Mouse (Mus musculus): ENCODE measurements at regions not wholly inside any gene's neighbourhood (a gene's known extent, or its start where the extent isn't known, plus 50 kb on each side); places are given as distances from the start of the nearest gene placed in this dataset.

GRCm38 (mm10) chr15:85647593-85647992 lies 65.3 kb upstream of the Wnt7b start:
- H3K4me1 ChIP-seq (replicated peaks; ENCODE audit: control insufficient read depth, insufficient read depth, low read length) = peaks cover 10% of the 10 kb centered on the region; the same call in 1 of the 2 replicates
- DNase-seq (ENCODE audit: low spot score) = no peak
- H3K27me3 ChIP-seq (ENCODE audit: control insufficient read depth, insufficient read depth, low read length) = peaks cover 60% of the 10 kb centered on the region
- no peak overlapping the region for H3K9ac ChIP-seq (ENCODE audit: low read length)
- 84% methylated on average over 6 of the region's 6 CpGs for WGBS
- H3K4me2 ChIP-seq (ENCODE audit: low read depth, low read length, severe bottlenecking) = no peak overlapping the region
- no peak overlapping the region for H3K27ac ChIP-seq (ENCODE audit: low read depth, low read length)
- no peak for ATAC-seq (replicated peaks; ENCODE audit: low FRiP score)
- H3K36me3 ChIP-seq (ENCODE audit: control insufficient read depth, insufficient read depth, low read length) = no peaks in the 10 kb centered on the region
- no peaks in the 10 kb centered on the region for H3K9me3 ChIP-seq (ENCODE audit: control insufficient read depth, low read length)
- no peak overlapping the region for H3K4me3 ChIP-seq (ENCODE audit: low read depth, low read length)

- DNase-seq (ENCODE audit: low spot score) (no peak), ATAC-seq (replicated peaks; ENCODE audit: low FRiP score) (no peak)
- peaks cover 65% of the 10 kb centered on the region for H3K27me3 ChIP-seq (ENCODE audit: control insufficient read depth, insufficient read depth, low read length)
- no peak overlapping the region for H3K27ac ChIP-seq (ENCODE audit: low read depth, low read length)
- H3K36me3 ChIP-seq (ENCODE audit: control insufficient read depth, insufficient read depth, low read length) = no peaks in the 10 kb centered on the region
- no peaks in the 10 kb centered on the region for H3K9me3 ChIP-seq (ENCODE audit: control insufficient read depth, low read length)
- no peak overlapping the region for H3K9ac ChIP-seq (ENCODE audit: low read length)
- H3K4me3 ChIP-seq (ENCODE audit: low read depth, low read length) = no peak overlapping the region
- 80% methylated on average over 5 of the region's 5 CpGs for WGBS
- H3K4me1 ChIP-seq (replicated peaks; ENCODE audit: control insufficient read depth, insufficient read depth, low read length) = peaks cover 16% of the 10 kb centered on the region; the same call in 1 of the 2 replicates
- no peak overlapping the region for H3K4me2 ChIP-seq (ENCODE audit: low read depth, low read length, severe bottlenecking)
These were observed 68.0 kb upstream of the Wnt7b start for GRCm38 (mm10) chr15:85650241-85650640.

GRCm38 (mm10) chr15:85651718-85652420 lies 69.6 kb upstream of the Wnt7b start:
- Histone ChIP-seq H3K4me1 (replicated peaks; ENCODE audit: control insufficient read depth, insufficient read depth, low read length) (peaks cover 11% of the 10 kb centered on the region; the same call in 1 of the 2 replicates), H3K36me3 (ENCODE audit: control insufficient read depth, insufficient read depth, low read length) (no peaks in the 10 kb centered on the region), H3K27me3 (ENCODE audit: control insufficient read depth, insufficient read depth, low read length) (peaks cover 66% of the 10 kb centered on the region), H3K27ac (ENCODE audit: low read depth, low read length) (no peak overlapping the region), H3K4me2 (ENCODE audit: low read depth, low read length, severe bottlenecking) (no peak overlapping the region), H3K9me3 (ENCODE audit: control insufficient read depth, low read length) (no peaks in the 10 kb centered on the region), H3K4me3 (ENCODE audit: low read depth, low read length) (no peak overlapping the region), H3K9ac (ENCODE audit: low read length) (no peak overlapping the region)
- no peak for ATAC-seq (replicated peaks; ENCODE audit: low FRiP score)
- DNase-seq (ENCODE audit: low spot score) = no peak
- WGBS = 84% methylated on average over 9 of the region's 9 CpGs

GRCm38 (mm10) chr15:85652431-85652830 lies 70.2 kb upstream of the Wnt7b start:
- H3K36me3 ChIP-seq (ENCODE audit: control insufficient read depth, insufficient read depth, low read length) = no peaks in the 10 kb centered on the region
- peaks cover 66% of the 10 kb centered on the region for H3K27me3 ChIP-seq (ENCODE audit: control insufficient read depth, insufficient read depth, low read length)
- H3K27ac ChIP-seq (ENCODE audit: low read depth, low read length) = no peak overlapping the region
- 80% methylated on average over 5 of the region's 5 CpGs for WGBS
- H3K4me2 ChIP-seq (ENCODE audit: low read depth, low read length, severe bottlenecking) = no peak overlapping the region
- H3K4me3 ChIP-seq (ENCODE audit: low read depth, low read length) = no peak overlapping the region
- H3K9me3 ChIP-seq (ENCODE audit: control insufficient read depth, low read length) = no peaks in the 10 kb centered on the region
- peaks cover 11% of the 10 kb centered on the region; the same call in 1 of the 2 replicates for H3K4me1 ChIP-seq (replicated peaks; ENCODE audit: control insufficient read depth, insufficient read depth, low read length)
- DNase-seq (ENCODE audit: low spot score) (no peak), ATAC-seq (replicated peaks; ENCODE audit: low FRiP score) (no peak)
- no peak overlapping the region for H3K9ac ChIP-seq (ENCODE audit: low read length)

GRCm38 (mm10) chr15:85652871-85653337 lies 70.6 kb upstream of the Wnt7b start:
- no peak overlapping the region for H3K27ac ChIP-seq (ENCODE audit: low read depth, low read length)
- no peak overlapping the region for H3K4me2 ChIP-seq (ENCODE audit: low read depth, low read length, severe bottlenecking)
- H3K9ac ChIP-seq (ENCODE audit: low read length) = no peak overlapping the region; the same call in 1 of the 2 replicates
- no peak for DNase-seq (ENCODE audit: low spot score)
- H3K36me3 ChIP-seq (ENCODE audit: control insufficient read depth, insufficient read depth, low read length) = no peaks in the 10 kb centered on the region
- no peak overlapping the region for H3K4me3 ChIP-seq (ENCODE audit: low read depth, low read length)
- ATAC-seq (replicated peaks; ENCODE audit: low FRiP score) = 0 out of 2 replicates have a peak, but pooled peaks have one; percentile 20
- peaks cover 11% of the 10 kb centered on the region; the same call in 1 of the 2 replicates for H3K4me1 ChIP-seq (replicated peaks; ENCODE audit: control insufficient read depth, insufficient read depth, low read length)
- WGBS = 71% methylated on average over 9 of the region's 9 CpGs
- peaks cover 67% of the 10 kb centered on the region for H3K27me3 ChIP-seq (ENCODE audit: control insufficient read depth, insufficient read depth, low read length)
- no peaks in the 10 kb centered on the region for H3K9me3 ChIP-seq (ENCODE audit: control insufficient read depth, low read length)

- Histone ChIP-seq H3K27me3 (ENCODE audit: control insufficient read depth, insufficient read depth, low read length) (peaks cover 68% of the 10 kb centered on the region), H3K4me2 (ENCODE audit: low read depth, low read length, severe bottlenecking) (no peak overlapping the region; the same call in 1 of the 2 replicates), H3K36me3 (ENCODE audit: control insufficient read depth, insufficient read depth, low read length) (no peaks in the 10 kb centered on the region), H3K4me1 (replicated peaks; ENCODE audit: control insufficient read depth, insufficient read depth, low read length) (peaks cover 11% of the 10 kb centered on the region; the same call in 1 of the 2 replicates), H3K9ac (ENCODE audit: low read length) (peak overlapping the region; percentile 2; the same call in 1 of the 2 replicates), H3K4me3 (ENCODE audit: low read depth, low read length) (no peak overlapping the region), H3K9me3 (ENCODE audit: control insufficient read depth, low read length) (no peaks in the 10 kb centered on the region), H3K27ac (ENCODE audit: low read depth, low read length) (peak overlapping the region; percentile 34; the same call in 1 of the 2 replicates)
- 64% methylated on average over 32 of the region's 32 CpGs for WGBS
- peak; percentile 60 for DNase-seq (ENCODE audit: low spot score)
- peak; percentile 70 for ATAC-seq (replicated peaks; ENCODE audit: low FRiP score)
These were observed 71.4 kb upstream of the Wnt7b start for GRCm38 (mm10) chr15:85653421-85654401.

GRCm38 (mm10) chr15:85654791-85655190 lies 72.5 kb upstream of the Wnt7b start:
- peaks cover 75% of the 10 kb centered on the region for H3K27me3 ChIP-seq (ENCODE audit: control insufficient read depth, insufficient read depth, low read length)
- H3K4me1 ChIP-seq (replicated peaks; ENCODE audit: control insufficient read depth, insufficient read depth, low read length) = peaks cover 11% of the 10 kb centered on the region; the same call in 1 of the 2 replicates
- no peak for DNase-seq (ENCODE audit: low spot score)
- ATAC-seq (replicated peaks; ENCODE audit: low FRiP score) = no peak
- no peaks in the 10 kb centered on the region for H3K36me3 ChIP-seq (ENCODE audit: control insufficient read depth, insufficient read depth, low read length)
- H3K4me2 ChIP-seq (ENCODE audit: low read depth, low read length, severe bottlenecking) = no peak overlapping the region
- no peaks in the 10 kb centered on the region for H3K9me3 ChIP-seq (ENCODE audit: control insufficient read depth, low read length)
- WGBS = 94% methylated on average over 3 of the region's 3 CpGs
- H3K4me3 ChIP-seq (ENCODE audit: low read depth, low read length) = no peak overlapping the region
- no peak overlapping the region for H3K9ac ChIP-seq (ENCODE audit: low read length)
- no peak overlapping the region for H3K27ac ChIP-seq (ENCODE audit: low read depth, low read length)

GRCm38 (mm10) chr15:85655751-85656167 lies 73.5 kb upstream of the Wnt7b start:
- Histone ChIP-seq H3K9ac (ENCODE audit: low read length) (no peak overlapping the region), H3K4me3 (ENCODE audit: low read depth, low read length) (no peak overlapping the region), H3K27me3 (ENCODE audit: control insufficient read depth, insufficient read depth, low read length) (peaks cover 79% of the 10 kb centered on the region), H3K27ac (ENCODE audit: low read depth, low read length) (no peak overlapping the region), H3K36me3 (ENCODE audit: control insufficient read depth, insufficient read depth, low read length) (no peaks in the 10 kb centered on the region), H3K9me3 (ENCODE audit: control insufficient read depth, low read length) (no peaks in the 10 kb centered on the region), H3K4me2 (ENCODE audit: low read depth, low read length, severe bottlenecking) (no peak overlapping the region), H3K4me1 (replicated peaks; ENCODE audit: control insufficient read depth, insufficient read depth, low read length) (peaks cover 12% of the 10 kb centered on the region; the same call in 1 of the 2 replicates)
- 24% methylated on average over 6 of the region's 6 CpGs for WGBS
- ATAC-seq (replicated peaks; ENCODE audit: low FRiP score) (no peak), DNase-seq (ENCODE audit: low spot score) (no peak)
